Mouse (Mus musculus): ENCODE results near the gene Dnajb14.
A peak's percentile ranks its signal among the peaks of the same experiment; 100 is the strongest.
"Not testable (repeated sequence)": the region's sequence is repeated elsewhere in the genome, so short reads cannot be mapped to it uniquely, and the experiment has no call there.

Gene Dnajb14

DNA sequence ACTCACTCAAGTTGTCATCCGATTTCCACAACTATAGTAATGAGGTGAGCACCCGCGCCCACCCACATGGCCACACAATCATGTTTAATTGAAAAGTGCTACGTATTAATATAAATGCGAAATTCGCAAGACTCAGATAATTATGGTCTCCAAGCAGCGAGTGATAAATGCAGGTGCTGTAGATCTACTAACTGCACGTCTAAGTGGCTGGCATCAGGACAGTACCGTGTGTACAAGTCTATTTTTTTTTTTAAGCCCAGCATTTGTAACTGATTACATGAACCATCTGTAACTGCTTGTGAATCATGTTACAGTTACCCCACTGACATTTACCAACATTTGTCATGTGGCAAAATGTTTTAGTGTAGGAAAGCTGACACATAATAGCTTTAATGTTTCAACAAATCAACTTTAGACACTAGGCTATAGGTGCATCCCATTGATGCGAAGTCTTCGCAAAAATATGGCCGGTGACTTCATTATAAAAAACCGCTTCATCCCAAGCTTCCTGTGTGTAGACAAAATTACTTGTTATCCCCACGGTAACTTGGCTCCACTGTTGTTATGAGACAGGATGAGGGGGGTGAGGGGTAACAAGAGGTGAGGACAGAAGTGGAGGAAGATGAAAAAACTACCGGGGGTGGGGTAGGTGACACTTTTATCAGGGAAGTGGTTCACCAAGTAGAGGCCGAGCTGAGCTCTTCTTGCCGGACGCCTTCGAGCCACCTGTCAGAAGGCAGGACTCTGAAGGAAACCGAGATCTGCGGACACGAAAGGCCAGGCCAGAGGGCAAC, 3.9 kb upstream of the Dnajb14 start:
- DNase-seq (ENCODE audit: low spot score), result no peak

DNA sequence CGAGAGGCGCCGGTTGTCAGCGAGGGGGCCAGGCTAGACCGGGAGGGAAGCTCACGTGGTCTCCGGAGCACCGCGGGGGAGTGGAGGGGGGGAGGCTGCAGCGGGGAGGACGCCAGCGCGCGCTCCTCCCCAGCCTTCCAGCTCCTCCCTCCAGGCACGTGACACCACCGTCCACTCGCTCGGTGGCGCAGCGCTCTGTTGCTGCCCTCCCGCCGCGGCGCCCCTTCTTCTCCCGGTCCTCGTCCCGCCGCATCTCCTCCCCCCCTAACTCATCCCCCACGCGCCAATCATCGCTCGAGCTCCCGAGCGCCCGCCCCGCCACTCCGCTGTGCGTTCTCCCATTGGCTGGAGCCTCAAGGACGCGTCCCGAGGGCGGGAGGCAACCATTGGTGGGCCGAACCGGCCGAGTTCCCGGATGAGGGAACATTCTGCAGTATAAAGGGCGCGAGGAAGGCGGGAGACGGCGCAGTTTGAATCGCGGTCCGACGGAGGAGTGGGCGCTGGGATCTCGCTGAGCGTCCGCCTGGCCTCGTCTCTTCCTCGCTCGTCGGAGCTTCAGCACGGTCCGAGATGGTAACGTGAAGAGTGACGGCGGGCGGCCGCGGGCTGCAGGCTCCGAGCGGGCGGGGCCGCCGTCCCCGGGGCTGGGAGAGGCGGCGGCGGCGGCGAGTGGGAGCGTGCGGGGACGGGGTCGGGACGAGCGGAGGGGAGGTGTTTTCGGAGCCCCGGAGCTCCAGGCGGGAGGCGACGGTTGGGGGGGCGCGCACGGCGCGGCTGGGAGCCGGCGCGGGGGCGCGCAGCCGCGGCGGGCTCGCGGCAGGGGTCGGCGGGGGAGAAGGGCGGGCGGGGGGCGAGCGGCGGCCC, 3.1 kb upstream of the Dnajb14 start, which contains the start of gene H2afz:
Gene H2afz, plus strand, starts transcription at position 364 of the 864 bp plus-strand sequence.
- DNase-seq (ENCODE audit: low spot score), result peak; percentile 95

DNA sequence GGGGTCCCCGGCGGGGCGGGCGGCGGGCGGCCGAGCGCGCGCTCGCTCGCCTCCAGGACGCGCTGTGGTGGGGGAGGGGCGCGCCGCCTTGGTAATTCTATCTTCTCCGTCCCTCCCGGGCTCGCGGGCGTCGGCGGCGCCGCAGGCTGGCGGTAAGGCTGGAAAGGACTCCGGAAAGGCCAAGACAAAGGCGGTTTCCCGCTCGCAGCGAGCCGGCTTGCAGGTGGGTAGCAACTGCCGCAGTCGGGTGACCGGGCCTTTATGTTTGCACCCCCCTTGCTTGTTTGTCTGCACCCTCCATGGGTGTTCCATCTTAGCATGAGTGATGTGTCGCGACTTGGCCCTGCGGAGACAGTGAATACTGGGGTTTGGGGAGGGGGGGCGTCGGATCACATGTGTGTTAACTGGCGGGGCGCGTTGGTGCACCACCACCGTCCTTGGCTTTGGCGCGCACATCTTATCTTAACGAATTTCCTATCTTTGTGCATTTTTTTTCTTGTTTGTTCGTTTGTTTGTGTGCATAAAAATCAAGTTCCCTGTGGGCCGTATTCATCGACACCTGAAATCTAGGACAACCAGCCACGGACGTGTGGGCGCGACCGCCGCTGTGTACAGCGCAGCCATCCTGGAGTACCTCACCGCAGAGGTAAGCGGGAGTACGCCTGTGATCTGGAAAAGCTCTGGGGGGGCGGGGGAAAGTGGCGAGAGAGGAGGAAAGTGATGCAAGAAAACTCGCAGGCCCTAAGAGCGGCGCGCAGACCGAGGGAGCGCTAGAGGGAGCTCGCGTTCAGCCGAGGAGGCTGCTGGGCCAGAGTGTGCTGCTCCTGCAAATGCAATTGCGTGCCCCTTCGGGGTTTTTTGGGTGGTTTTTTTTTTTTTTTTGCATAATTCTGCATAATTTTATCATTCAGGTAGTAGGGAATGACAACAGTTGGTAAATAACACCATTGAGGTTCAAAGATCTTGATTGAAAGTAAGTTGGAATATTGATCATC, 2.2 kb upstream of the Dnajb14 start:
- peak; percentile 56 for DNase-seq (ENCODE audit: low spot score)

DNA sequence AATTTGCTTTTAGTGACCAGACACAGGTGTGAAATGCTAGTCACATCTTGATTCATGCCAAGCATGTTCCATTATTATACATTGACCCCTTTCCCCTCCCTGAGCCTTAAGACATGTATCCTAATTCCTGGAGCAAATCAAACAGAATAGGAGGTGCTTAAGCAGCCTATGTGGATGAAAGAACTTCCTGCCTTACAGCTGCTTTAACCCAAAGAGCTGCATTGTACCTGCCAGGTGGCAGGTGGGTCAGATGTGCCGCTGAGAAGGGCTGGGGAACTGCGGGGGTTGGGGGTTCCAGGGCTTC, 390 bp upstream of the Dnajb14 start:
- no peak for DNase-seq (ENCODE audit: low spot score)

DNA sequence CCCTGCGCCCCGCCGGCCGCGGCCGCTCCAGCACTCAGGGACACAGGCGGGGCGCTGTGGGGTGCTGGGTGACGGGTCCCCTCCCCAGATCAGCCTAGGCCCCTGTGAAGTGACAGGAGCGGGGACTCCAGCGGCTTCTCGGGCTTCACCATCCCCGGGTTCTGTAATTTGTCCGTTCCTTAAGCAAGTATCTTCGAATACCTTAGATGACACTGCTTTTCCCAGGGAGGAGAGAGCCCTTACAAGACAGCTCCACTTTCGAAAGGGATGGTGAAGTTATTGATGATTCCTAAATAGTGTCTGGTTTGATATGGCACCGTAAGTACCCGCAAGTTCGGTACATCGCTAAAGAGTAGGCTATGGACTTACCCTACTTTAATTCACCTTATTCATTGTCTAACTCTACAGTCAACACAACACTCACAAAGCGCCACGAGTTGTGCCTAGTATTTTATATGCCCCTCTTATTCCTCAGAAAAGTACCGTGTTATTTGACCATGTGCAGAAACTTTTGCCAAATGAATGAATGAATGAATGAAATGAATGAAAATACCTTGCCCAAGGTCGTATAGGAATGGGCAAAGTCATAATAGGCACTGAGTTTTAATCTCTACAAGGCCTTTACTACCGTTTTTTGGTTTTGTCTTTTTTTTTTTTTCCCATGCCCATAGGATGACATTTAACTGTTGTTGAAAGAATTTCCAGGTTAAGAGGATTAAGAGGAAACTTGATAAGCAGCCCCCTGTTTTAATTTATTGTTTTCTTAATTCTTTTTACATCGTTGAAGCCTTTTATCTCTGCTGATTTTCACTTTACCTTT, 829 bp downstream of the Dnajb14 start:
- DNase-seq (ENCODE audit: low spot score), result no peak

DNA sequence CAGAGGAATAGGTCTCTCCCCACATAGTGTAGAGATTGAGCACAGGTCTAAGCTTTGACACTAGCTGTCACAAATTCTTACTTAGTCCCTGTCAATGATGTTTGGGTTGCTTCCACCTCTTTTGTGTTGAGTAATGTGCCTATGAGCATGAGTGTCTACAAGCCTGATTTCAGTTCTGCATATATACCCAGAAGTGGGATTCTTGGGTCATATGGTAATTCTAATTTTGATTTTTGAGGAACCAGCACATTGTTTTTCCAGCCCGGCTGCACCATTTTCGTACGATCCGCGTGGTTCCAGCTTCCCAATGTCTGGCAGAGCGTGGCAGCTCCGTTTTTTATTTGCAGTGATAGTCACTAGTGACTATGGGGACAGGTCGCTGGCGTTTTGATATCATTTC, 1.9 kb downstream of the Dnajb14 start:
- DNase-seq (ENCODE audit: low spot score), result no peak

DNA sequence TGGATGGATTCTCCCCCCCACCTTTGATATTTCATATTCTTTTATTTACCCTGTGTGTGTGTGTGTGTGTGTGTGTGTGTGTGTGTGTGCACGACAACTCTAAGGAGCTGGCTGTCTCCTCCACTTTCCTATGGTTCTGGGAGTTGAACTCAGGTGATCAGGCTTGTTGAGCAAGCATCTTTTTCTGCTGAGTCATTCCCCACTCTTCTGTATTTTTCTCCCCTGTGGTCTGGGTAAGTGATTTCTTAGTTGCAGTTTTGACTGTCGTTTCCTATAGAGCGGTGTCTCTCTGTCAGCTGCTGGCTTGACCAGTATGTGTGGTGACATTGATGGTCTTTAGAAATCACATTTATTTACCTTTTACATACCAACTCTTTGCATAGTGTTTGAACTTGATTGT, 11.8 kb downstream of the Dnajb14 start:
- DNase-seq (ENCODE audit: low spot score), result no peak

DNA sequence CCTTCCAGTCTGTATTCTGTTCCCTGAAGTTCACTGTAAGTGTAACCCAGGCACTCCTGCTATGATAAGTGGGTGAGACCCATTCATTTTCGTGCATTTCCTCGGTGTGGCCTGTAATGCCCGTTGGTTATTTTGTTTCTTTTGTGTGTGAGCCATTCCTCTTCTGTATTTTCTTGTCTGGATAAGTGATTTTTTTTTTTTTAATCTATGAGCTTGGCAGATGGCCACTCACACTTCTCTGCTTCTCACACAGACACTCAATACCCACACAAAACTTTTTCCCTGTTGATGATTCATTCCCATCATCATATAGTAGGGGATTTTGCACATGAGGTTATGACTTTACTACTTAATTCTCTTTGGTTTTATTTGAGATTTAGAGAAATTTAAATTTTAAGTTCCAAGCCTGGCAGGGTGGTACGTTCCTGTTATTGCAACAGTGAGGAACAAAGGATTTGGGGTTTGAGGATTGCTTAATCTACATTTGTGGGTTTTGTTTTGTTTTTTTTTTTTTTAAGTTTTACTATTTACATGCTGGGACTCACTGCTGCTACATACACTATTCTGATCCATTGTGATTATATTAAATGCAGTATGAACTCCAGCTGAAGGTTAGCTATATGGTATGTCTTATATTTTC, 12.8 kb downstream of the Dnajb14 start:
- DNase-seq (ENCODE audit: low spot score), result no peak

DNA sequence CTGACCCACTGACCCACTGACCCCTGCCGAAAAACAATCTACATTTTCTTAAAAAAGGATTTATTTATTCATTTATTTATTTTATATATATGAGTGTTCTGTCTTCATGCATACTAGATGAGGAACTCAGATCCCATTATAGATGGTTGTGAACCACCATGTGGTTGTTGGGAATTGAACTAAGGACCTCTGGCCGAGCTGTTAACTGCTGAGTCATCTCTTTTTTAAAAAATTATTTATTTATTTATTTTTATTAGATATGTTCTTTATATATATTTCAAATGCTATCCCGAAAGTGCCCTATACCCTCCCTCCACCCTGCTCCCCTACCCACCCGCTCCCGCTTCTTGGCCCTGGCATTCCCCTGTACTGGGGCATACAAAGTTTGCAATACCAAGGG, 13.6 kb downstream of the Dnajb14 start:
- no peak for DNase-seq (ENCODE audit: low spot score)

DNA sequence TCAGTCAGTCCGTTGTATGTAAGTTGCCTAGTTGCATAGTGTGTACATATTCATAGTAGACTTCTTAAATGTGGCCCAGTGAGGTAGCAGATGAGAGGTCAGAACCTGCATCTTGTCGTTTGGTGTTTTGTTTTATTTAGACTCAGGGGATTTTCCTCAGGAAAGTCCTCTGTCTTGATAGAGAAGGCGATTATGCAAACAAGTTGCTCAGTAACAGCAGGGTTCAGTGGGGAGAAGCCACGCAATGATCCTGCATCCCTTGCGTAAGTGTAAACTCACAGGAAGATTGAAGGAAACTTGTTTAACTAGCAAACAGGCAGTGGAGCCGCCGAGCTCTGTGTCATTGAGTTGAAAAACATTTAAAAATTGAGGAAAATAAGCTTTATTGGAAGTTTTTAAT, 20.5 kb downstream of the Dnajb14 start:
- DNase-seq (ENCODE audit: low spot score), result no peak

DNA sequence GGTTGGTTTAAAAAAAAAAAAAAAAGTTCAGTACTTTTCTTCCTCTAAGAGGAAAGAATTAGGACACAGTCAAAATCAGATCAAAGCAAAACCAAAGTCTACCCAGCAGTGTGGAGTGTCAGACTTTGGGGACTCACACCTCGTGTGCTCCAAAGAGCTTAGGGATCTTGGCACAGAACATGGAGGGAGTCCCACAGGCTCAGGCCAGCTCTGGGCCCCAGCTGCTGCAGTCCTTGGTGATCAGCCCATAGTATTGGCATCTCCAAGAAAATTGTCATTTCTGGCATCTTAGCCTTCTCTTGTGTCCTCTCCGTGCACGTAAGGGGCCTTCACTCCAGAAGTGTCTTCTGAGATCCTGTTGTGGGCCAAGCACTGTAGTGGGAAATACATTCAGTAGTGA, 23.6 kb downstream of the Dnajb14 start:
- no peak for DNase-seq (ENCODE audit: low spot score)

DNA sequence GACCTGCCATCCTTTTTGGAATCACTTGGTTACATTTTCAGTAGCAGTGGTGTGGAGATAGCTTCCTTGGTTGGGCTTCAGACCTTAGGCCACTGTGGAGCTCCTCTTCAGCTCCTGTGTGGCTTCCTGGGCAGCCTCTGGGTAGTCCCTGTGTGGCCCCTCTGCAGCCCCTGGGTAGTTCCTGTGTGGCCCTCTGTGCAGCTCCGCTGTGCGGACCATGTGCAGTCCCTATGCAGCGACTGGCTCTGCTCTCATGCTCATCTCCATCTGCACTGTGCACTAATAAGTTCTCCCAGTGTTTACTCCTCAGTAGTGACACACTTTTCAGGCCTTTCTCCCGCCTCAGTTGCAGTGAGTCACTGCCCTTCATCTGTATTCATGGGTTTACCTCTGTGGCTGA, 24.6 kb downstream of the Dnajb14 start:
- DNase-seq (ENCODE audit: low spot score), result no peak

DNA sequence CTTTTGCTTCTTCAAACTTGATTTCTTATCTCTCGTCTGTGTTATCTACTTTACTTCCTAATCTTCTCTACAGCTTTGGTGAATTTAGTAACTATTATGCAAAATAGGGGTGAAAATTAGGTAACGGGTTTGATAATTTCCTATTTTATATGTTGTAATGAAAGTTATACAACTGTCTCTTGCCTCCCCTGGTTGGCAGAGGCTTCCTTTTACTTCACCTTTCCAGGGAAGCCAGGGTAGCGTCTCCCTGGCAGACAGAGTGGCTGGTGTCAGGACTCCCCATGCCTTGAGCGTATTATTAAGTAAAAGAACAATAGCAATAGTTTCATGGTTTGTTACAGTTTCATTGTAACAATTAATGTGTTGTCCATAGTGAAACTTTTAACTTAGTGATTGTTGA, 26.3 kb downstream of the Dnajb14 start:
- DNase-seq (ENCODE audit: low spot score), result no peak

DNA sequence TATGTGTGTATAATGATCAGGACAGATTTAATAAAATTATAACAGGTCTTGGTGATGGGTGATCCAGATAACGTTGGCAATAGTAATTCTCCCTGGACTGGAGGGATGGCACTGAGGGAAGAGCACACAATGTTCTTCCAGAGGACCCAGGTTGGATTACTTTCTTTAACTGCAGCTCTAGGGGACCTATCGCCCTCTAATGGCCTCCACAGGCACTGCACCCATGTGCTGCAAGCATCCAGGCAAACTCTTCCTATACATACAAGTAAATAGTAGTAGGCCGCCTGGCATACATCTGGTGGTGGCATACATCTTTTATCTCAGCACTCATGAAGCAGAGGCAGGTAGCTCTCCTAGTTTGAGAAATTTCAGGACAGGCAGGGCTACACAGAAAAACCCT, 27.7 kb downstream of the Dnajb14 start:
- DNase-seq (ENCODE audit: low spot score), result no peak

DNA sequence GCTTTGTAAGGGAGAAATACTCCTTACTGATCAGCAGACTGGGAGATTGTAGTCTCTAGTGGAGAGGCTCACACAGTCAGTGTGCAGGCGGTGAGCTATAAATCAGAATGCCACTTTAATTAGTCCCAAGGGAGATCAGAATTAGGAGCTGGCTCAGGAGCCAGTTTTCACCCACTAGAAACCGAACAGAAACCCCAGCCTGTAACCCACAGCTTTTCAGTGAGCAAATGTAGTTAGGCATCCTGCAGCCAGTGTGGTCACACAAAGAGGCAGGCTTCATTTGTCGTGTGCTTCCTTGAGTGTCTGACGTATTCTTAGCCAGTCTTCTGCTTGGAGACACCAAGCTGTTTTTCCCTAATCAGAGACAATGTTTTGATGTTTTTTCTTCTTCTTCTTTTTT, 28.9 kb downstream of the Dnajb14 start:
- no peak for DNase-seq (ENCODE audit: low spot score)

DNA sequence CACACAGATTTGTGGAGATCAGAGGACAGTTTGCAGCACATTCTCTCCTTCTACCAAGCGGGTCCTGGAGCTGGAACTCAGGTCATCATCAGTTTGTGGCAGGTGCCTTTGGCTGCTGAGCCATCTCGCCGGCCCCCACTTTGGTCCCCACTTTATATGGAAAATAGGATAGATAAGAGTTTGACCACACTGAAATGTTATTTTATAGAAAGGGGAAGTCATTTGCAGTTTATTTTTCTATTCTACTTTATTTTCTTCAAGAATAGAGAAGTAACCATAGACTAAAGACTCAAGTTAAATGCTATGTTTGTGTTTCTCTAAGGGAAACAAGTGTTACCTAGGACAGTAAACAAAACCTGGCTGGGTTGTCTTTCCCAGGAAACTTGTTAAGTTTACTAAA, 29.4 kb downstream of the Dnajb14 start:
- DNase-seq (ENCODE audit: low spot score), result no peak

DNA sequence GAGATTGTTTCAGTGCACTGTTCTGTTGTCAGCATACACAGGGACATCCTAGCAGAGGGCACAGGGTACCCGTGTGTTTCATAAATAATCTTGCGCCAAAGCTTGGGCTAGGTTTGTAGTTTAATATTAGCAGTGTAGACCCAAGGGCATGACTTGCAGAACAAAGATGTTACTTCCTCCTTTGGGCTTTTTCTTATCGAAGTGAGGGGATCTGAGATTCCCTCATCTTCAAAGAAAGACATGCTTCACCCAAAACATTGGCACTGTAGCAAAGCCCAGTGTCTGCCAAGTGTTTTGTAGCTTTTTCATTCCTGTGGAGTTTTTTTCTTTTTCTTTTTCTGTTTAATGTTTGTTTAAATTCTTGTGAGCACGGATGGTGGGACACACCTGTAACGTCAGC, 30.2 kb downstream of the Dnajb14 start:
- DNase-seq (ENCODE audit: low spot score), result no peak

DNA sequence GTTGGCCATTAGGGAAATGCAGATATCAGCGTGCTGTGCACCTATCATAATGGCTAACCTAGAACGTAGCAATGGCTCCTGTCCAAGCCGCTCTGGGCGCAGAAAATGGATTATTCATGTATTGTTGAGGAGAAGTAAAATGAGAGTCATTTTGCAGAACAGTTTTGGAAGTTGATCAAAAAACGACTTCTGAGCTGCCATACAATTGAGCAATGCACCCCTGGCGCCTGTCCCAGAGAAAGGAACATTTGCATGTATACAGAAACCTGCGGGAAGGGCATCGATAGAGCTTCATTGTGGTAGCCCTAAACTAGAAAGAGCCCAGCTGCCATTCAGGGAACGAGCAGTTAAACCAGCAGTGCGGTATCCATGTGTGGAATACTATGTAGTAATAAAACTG, 32.7 kb downstream of the Dnajb14 start:
- DNase-seq (ENCODE audit: low spot score), result no peak

DNA sequence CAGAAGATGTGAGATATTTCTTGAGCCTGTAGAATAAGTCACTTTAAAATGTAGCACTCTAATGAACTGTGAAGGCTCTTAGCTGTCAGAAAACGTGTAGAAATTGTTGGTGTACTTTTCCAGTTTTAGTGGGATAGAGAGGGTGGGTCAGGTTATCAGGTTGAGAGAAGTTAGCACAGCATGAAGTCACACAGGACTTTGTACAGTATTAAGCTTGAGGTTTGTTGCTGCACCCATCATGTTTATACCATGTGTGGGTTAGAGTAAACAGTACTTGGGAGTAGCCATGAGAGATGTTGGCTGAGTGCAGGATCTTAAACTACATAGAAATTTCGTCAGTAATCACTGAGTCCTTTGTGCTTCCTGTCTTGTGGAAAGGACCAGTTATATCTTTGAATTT, 45.6 kb downstream of the Dnajb14 start:
- DNase-seq (ENCODE audit: low spot score), result no peak

DNA sequence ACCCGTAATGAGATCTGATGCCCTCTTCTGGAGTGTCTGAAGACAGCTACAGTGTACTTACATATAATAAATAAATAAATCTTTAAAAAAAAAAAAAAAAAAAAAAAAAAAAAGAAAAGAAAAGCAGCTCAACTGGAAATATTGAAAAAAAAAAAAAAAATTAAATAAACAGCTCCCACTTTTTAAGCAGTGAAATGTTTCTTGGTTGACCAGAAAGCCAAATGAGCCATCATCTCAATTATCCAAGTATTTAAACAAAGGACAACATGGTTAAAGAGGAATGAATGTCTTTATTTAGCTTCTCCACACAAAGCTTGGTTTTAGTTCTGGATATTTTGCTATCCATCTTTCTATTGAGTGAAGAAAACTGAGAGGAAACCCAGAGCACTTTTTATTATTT, 47.1 kb downstream of the Dnajb14 start:
- not testable (repeated sequence) for DNase-seq (ENCODE audit: low spot score)

DNA sequence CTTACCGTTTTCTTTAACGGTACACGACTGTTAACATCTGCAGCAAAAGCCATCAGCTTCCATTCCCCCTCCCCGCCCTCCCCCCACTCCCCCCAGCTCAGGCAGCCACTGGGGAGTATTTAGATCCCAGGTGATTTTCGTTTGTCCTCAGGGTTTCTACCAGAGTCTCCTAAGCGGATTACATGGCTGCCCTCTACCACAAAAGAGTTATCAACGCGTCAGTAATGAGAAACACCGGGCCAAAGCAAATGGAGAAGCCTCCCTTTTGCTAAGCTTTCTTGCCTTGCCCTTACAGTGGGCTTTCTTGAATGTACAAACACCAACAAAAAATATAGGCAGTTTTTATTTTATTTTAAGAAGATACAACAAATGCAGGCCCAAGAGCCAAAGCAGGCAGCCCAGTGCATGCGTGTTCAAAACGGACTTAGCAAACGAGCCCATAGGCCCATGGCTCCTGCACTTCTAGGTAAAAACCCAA, 50.3 kb downstream of the Dnajb14 start:
- DNase-seq (ENCODE audit: low spot score), result no peak
